Mouse (Mus musculus) ovary, postnatal 14 days (tissue): ENCODE measurements around the gene Gsdma.
A peak's percentile ranks its signal among the peaks of the same experiment; 100 is the strongest.
"Not testable (repeated sequence)": the region's sequence is repeated elsewhere in the genome, so short reads cannot be mapped to it uniquely, and the experiment has no call there.

Experiments used
- DNase-seq: peaks from one replicate; pipeline ENCODE4 v3.0.0; 2022; ENCODE audit warnings: low spot score

Gsdma gene

DNA sequence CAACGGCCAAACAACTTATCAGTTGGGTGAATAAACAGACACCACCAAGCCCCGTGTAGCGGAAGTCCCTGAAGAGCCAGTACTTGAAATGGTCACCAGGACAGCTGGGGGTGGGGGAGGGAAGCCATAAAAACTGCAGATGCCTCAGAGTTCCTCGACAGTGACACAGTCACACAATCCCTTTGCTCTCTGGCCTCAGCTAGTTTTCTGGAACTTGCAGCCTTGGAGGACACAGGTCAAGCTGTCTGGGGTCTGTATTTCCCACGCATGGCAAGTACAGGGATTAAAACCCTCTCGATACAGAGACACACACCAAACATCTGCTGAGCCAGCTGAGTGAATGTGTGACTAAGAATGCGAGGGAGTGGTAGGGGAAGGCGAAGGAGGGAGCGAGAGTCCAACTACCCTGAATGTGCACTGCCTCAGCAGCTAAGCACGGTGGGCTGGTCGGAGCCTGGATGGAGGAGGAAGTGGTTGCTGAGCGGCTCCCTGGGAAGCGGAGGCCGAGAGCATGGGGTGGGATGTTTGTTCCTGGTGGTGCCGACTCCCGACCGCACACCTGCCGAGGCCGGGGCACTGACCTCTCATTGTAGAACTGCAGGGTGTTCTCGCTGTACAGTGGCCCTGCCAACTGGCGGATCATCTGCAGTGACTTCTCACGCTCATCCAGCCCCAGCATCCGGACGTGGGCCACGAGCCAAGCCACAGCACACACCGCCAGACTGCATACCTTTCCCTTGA, 45.0 kb downstream of the Gsdma start:
- peak; percentile 49 for DNase-seq

DNA sequence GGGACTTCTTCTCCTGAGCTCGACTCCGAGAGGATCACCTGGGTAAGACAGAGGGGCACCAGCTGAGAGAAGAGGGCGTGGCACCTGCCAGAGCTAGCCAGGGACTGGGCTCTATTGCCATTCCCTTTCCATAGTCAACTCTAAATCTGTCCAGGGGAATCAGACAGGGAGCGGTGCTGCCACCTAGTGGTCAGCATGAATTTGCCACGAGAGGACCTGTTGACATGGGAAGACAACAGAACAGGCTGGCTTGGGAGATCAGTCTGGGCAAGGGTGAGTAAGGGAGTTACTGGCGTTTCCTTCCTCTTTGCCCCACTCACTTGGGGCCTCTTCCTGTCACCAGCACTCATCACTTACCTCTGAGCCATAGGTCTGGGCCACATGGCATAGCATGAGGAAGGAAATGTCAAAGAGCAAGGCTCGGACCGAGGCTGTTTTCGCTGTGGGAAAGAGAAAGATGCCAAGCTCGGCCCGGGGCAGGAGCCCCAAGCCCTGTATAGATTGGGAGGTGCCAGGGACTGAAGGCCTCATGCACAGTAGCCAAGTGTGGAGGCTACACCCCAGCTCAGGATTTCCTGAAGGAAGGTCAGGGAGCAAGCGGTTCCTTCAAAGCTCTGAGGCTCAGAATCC, 46.4 kb downstream of the Gsdma start:
- DNase-seq, result peak; percentile 84

DNA sequence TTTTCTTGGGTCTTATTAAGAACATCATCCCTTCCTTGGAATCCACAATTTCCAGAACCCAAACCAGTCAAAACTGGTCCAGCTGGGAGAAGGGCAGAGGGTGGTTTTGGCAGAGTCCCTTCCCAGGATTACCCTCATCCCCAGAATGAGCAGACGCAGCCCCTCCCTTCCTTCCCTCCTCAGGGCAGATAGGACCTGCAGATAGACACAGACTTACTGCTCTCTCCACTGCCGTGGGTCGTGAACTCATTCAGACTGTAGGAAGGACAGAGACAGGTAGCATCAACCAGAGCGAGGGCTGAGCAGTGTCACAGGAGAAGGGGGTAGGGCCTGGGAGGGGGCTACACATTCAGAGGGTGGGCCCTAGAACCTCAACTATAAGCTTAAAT, 46.9 kb downstream of the Gsdma start:
- no peak for DNase-seq

DNA sequence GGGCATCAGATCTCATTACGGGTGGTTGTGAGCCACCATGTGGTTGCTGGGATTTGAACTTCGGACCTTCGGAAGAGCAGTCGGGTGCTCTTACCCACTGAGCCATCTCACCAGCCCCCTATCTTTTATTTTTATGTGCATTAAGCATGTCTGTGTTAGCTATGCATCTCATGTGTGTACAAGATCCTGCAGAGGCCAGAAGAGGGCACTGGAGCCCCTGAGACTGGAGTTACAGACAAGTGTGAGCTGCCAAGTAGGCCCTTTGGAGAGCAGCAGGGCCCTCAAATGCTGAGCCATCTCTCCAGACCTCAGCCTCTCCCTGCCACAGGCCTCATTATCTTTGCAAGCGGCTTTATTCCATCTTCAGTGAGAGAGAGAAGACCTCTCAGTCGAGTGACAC, 47.9 kb downstream of the Gsdma start:
- not testable (repeated sequence) for DNase-seq

DNA sequence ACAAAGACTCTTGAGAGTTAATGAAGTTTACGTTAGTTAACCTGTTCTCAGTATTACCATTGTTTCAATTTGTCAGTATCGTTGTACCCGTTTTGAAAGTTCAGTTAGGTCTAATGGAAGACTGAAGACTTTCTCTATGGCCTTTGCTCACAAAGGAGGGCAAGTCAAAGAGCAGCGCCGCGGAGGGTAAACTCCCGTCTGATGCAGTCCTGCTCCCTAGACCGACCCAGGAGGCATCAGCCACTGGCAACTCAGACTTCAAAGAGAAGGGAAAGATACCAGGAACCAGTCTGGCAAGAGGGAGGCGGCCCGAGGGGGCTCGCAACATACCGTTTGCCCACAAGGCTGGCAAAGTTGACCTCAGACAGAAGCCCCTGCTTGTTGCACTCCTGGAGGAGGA, 49.6 kb downstream of the Gsdma start:
- no peak for DNase-seq

DNA sequence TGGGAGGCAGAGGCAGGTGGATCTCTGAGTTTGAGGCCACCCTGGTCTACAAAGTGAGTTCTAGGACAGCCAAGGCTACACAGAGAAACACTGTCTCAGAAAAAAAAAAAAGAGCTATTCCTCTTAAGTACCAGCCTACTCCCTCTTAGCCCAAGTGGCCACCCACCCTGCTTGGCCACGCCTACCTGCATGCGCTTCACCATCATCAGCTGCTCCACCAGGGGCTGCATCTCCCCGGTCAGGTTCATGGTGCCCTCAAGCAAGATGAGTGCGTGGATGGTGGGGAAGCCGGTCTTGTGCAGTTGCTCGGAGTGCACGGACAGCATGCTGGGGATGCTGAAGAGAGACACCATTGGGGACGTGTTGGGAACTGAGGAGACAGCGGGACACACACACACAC, 51.8 kb downstream of the Gsdma start:
- DNase-seq, result no peak

DNA sequence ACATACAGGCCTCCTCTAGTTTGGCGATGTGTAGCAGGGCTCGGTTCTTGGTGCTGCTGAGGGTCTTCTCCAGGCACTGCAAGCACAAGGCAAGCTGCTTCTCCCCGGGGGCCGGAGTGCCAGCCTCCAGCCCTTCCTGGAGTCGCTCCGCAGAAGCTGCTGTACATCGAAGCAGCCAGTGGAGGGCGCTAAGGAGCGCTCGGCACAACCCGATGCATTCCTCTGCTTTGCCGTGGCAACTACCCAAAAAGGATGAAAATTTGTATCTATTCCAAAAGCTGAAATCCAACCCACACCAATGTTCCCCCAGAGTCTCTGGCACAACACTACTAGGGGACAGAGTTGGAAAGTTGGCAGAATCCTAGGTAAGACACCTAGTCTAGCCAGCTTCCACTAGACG, 53.8 kb downstream of the Gsdma start:
- DNase-seq, result peak; percentile 84

DNA sequence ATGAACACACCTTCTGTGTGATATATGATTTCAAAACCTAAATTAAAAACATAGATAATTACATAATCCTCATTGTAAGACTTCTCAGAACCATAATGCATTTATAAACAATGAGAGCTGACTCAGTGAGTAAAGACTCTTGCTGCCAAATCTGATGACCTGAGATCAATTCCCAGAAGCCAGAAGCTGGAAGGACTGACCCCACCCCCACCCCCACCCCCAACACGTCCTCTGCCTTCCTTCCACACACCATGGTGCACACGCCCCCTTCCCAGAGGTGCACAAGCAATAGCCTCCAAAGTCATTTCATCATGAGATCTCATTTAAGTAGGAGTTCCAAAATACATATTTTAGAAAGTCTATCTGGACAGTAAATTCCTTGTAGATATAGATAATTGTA, 56.6 kb downstream of the Gsdma start:
- DNase-seq, result no peak

DNA sequence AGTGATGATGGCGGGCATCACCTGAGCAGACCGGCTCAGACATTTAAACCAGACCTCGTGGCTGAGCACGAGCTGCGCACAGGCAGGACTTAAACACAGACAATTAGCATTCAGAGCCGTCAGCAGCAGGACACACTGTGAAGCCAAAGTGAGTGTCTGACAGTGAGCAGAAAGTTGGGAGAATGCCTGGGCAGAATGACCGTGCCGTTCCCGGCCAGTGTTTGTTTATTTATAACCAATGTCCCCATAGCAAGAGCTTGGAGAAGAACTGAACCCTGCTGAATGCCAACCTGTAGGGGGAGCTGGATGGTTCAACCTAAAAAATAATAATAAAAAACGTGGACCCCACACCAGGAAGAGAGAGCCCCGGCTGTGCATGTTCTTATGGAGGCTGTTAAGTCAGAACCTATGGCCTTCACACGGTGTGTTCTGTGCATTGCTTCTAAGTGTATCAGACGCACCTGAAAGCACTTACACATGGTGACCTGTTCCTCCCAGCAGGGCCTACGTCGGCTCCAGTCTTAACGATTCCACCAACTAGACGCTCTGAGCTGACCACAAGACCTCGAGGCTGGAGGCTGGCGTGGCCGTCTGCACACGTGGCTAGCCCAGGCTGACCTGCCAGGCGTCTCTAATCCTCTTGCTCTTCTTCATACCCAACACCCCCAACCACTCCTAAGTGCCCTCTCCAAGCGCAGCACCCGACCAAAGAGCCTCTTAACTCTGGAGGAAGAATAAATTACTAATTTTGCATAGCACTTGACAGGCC, 57.5 kb downstream of the Gsdma start:
- peak; percentile 56 for DNase-seq

DNA sequence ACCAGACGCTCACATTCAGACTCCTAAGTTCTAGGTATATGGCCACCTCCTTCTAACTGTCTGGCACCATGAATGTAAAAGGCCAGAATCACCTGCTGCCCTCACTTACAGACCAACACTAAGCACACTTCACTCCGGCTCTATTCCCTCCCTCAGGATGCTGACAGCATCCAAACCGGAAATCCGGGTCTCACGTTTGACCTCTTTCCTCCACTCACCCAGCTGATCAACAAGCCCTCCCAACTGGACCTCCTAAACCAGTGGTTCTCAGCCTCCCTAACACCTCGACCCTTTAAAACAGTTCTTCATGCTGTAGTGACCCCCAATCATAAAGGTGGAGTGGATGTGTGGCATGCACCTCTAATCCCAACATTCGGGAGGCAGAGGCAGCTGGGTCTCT, 58.9 kb downstream of the Gsdma start:
- no peak for DNase-seq

DNA sequence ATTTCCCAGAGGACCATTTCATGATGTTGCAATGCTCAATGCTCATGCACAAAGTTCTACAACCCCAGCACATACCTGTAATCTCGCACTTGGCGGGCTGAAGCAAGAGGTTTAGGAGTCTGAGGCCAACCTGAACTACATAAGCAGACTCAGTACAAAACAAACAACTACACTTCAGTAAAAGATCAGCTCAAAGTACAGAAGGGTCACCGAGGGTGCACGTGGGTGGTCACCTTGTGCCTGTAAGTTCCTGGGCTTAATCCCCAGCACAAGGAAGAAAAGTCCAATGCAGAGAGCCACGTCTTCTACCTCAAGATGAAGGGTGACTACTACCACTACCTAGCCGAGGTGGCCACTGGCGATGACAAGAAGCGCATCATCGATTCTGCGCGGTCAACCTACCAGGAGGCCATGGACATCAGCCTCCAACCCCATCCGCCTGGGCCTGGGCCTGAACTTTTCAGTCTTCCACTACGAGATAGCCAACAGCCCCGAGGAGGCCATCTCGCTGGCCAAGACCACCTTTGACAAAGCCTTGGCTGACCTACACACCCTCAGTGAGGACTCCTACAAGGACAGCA, 61.9 kb downstream of the Gsdma start:
- no peak for DNase-seq
